Mouse (Mus musculus): ENCODE measurements around the gene Stt3b. TPM values are rescaled to one million over a fixed set of nuclear protein-coding genes. Genes with fewer than 3 reads are reported as not detected.

Gene Stt3b
- total RNA-seq, 2 experiments from 2014 or later: 110 to 112 TPM

DNA sequence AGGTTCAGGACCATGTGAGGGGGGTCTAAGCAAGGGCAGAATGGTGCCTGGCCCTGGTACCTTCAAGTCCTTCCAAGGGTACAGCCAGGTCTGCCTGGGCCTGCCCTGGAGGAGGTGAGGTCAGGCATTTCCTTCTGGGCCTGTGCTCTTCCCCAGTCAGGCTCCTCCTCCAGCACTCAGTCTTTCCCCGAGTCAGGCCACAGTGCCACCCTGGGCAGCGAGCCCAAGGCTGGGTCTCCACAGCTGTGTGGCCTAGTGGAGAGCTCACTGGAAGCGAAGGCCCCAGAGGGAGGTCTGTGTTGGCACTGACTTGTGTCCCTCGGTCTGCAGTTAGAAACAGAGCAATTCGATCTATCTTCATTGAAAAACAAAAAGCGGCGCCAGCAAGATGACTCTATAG, 89.8 kb downstream of the Stt3b start:
- intact Hi-C loops (cut with DNase I): no loop called here
- peak; percentile 12 for DNase-seq

GRCm38 (mm10) chr9:115217984-115218383, 92.2 kb downstream of the Stt3b start:
- no peak for DNase-seq
- intact Hi-C loops (cut with DNase I): no loop called here

GRCm38 (mm10) chr9:115215830-115216701, 94.2 kb downstream of the Stt3b start:
- no peak for DNase-seq
- intact Hi-C loops (cut with DNase I): no loop called here

- intact Hi-C loops (cut with DNase I): no loop called here
- DNase-seq: no peak
Observed at GRCm38 (mm10) chr9:115214572-115215571, 95.3 kb downstream of the Stt3b start.

GRCm38 (mm10) chr9:115213755-115214264, 96.4 kb downstream of the Stt3b start:
- intact Hi-C loops (cut with DNase I): no loop called here
- DNase-seq: no peak

DNA sequence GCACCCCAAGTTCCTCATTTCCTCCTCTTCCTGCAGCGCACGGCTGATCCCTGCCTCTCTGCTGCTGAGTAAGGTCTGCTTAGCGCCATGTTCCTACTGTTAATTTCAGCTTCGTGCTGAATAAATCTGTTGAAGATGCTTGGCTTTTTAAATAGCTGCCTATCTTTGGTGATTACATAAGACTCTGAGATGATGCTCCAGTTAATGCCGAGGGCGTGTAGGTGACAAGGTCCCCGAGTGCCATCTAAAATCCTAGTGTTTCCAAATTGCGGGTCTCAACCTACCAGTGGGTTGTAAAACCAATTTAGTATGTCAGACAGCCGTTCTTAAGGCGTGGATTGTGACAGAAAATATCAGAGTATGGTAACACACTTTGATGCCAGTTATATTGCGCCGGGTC, 99.7 kb downstream of the Stt3b start:
- no peak for DNase-seq
- intact Hi-C loops (cut with DNase I): no loop called here

GRCm38 (mm10) chr9:115209737-115210136, 100.5 kb downstream of the Stt3b start:
- intact Hi-C loops (cut with DNase I): no loop called here
- DNase-seq: no peak

GRCm38 (mm10) chr9:115206219-115206618, 104.0 kb downstream of the Stt3b start:
- DNase-seq: peak; percentile 9
- intact Hi-C loops (cut with DNase I): no loop called here

- DNase-seq: no peak
- intact Hi-C loops (cut with DNase I): no loop called here
Observed at GRCm38 (mm10) chr9:115205491-115205890, 104.7 kb downstream of the Stt3b start.

DNA sequence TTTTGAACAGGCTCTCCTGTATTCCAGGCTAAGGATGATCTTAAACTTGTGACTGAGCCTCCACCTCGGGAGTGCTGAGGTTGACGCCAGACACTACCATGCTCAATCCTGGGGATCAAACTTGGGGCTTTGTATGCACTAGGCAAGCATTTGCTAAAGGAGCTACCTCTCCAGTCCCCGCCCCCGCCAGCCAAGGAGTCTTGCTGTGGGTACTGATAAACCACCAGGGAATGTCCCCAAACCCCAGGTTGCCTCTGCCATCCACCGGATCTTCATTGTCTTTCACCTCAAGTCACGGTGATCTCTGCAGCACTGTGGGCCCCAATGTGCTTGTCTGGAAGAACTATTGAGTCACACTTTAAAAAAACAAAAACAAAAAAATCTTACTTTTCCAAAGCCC, 107.1 kb downstream of the Stt3b start:
- intact Hi-C loops (cut with DNase I): no loop called here
- DNase-seq: no peak

DNA sequence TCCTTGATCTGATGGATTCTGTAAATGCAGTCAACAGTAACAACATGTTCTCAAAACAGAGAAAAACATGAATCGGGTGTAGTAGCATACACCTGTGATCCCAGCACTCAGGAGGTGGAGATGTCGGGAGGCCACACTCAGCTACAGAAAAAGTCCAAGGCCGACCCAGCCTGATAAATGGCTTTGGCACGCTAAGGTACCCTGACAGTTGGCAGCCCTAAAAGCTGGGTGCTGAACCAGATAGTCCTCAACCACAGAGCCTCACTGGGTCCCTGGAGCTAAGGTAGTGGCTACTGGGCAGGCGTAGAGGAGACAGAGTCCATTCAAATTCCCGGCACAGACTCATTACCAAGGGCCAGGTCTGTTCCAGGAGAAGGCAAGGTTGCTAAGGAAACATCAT, 109.0 kb downstream of the Stt3b start:
- intact Hi-C loops (cut with DNase I): no loop called here

DNA sequence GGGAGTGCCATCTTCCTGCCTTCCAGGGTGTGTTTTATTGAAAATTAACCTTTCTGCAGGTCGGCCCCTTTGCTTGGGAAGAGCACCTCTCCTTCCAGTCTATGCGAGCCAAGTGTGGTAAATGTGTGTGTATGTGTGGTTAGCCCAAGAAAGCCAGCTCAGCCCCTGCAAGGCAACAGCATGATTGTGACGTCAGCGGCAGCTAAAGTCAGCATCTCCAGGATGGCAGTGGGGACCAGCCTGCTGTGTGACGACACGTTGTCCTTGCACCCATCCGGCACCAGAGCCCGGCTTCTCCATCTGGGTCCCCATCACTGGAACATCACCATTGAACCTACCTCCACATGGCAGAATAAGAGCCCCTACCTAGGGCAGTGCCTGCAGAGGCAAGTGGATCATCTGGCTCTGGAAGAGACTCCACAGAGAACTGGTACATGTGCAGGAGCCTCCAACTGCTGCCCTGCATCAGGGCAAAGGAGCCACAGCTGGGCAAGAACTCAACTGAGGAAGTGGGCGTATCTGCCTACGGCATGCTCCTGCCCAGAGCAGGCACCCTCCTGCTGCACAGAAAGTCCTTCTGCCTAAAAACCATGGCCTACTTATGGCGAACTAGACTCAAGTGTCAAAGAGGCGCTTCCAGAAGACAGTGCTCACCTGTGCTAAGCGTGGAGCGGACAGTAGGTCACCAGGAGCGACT, 109.9 kb downstream of the Stt3b start:
- no peak for DNase-seq
- intact Hi-C loops (cut with DNase I): no loop called here

More for the DNA sequence above, 109.0 kb downstream of the Stt3b start:
- no peak for DNase-seq

DNA sequence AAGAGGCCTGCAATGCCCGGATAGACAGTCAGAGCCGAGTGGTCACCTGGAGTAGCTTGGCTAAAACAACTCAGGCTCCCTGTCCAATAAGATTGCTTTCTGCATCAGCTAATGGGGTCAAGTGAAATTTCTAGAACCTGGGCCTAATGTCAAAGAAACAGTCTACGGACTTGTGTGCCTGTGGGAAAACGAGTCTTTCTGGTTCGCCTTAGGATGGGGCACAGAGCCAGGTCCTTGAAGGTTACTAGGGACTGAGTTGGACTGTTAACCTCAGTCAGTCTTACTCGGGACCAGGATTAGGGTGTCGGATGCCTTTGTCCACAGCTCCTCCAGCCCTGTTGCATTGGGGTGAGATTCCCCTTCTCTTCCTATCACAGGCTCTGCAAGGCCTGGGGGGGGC, 113.1 kb downstream of the Stt3b start:
- DNase-seq: no peak
- intact Hi-C loops (cut with DNase I): no loop called here

GRCm38 (mm10) chr9:115192890-115193289, 117.3 kb downstream of the Stt3b start:
- intact Hi-C loops (cut with DNase I): no loop called here
- no peak for DNase-seq

Measured in left cerebral cortex, postnatal 4 days (tissue).